Mouse (Mus musculus) ovary, postnatal 14 days (tissue): ENCODE results near the gene Gm21294.
"Not testable (repeated sequence)": the region's sequence is repeated elsewhere in the genome, so short reads cannot be mapped to it uniquely, and the experiment has no call there.

Experiments used
- DNase-seq: peaks from one replicate; pipeline ENCODE4 v3.0.0; 2022; ENCODE audit warnings: low spot score

The Gm21294 gene

DNA sequence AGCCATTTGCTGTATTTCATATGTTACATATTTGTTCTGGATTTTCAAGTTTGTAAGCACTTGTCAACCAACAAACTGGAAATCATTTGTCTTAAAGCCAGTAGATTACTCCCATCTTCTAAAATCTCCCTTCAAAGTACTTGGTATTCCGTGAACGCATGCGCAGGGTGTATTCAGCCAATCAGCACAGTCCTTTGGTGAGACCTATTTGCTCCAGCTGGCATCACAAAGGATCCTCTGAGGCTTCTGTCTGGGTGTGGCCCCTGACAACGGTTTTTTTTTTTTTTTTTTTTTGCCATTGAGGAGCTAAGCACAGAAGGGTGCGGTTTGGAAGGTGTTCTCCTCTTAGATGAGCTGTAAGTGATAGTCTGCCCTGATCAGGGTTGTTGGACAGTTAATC, at the start of gene Gm21294:
TSS of gene Gm21294 (plus strand) at position 301 of the 400 bp plus-strand sequence.
- DNase-seq = not testable (repeated sequence)

DNA sequence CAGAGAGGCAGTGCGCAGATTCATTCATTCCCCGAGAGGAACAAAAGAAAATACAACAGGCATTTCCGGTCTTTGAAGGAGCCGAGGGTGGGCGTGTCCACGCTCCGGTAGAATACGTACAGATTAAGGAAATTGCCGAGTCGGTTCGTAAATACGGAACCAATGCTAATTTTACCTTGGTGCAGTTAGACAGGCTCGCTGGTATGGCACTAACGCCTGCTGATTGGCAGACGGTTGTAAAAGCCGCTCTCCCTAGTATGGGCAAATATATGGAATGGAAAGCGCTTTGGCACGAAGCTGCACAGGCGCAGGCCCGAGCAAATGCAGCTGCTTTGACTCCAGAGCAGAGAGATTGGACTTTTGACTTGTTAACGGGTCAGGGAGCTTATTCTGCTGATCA, 73.6 kb downstream of the Gm21294 start:
- not testable (repeated sequence) for DNase-seq
